Mouse (Mus musculus): ENCODE data around the gene Cdk13. TPM values are rescaled to one million over a fixed set of nuclear protein-coding genes. Genes with fewer than 3 reads are reported as not detected.

Gene Cdk13
- polyA plus RNA-seq, 1 experiment from 2014 or later, result 20.3 TPM

DNA sequence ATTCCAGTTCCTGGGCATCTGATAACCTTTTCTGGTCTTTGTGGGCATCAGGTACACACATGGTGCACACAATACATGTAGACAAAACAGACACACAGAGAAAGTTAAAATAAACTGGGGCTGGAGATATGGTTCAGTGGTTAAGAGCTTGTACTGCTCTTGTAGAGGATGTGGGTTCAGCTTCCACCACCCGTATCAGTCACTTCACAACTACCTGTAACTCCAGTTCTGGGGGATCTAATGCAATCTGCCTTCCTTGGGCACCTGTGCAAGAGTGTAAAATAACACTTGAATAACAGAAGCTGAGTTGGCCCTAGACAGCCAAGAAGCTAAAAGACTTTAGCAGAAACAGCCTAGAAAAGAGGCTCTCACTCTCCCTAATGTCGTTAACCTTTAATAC lies 12.3 kb upstream of the Cdk13 start:
- no peak overlapping the region for H3K9ac ChIP-seq (ENCODE audit: low read depth, low read length)
- H3K27ac ChIP-seq (replicated peaks; ENCODE audit: low read depth, low read length), result no peak overlapping the region
- H3K4me2 ChIP-seq (ENCODE audit: low read depth, low read length), result no peak overlapping the region
- no peaks in the 10 kb centered on the region for H3K9me3 ChIP-seq (ENCODE audit: control insufficient read depth, low read length)
- WGBS, result 86% methylated on average over 2 of the region's 2 CpGs
- H3K36me3 ChIP-seq (ENCODE audit: control insufficient read depth, insufficient read depth, low read length), result no peaks in the 10 kb centered on the region
- no peak for ATAC-seq (ENCODE audit: low read depth)
- H3K4me1 ChIP-seq (ENCODE audit: control insufficient read depth, insufficient read depth, low read length), result no peaks in the 10 kb centered on the region
- H3K27me3 ChIP-seq (replicated peaks; ENCODE audit: control insufficient read depth, insufficient read depth, low read length), result no peaks in the 10 kb centered on the region
- no peak overlapping the region for H3K4me3 ChIP-seq (ENCODE audit: low read depth, low read length)
- no peak for DNase-seq (ENCODE audit: low spot score)

DNA sequence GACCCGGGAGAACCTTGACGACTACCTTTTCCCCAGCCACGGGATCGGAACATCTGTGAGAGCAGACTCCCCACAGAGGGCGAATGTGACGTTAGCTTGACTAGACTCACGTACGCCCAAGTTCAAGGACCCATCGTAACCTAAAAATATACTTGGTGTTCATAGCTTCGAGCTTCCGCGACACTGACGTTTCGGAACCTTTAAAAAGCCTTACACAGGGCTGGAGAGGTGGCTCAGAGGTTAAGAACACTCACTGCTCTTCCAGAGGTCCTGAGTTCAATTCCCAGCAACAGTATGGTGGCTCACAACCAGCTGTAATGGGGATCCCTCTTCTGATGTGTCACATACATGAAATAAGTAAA lies 698 bp upstream of the Cdk13 start:
- WGBS, result 2% methylated on average over 14 of the region's 14 CpGs
- peak overlapping the region; percentile 97 for H3K27ac ChIP-seq (replicated peaks; ENCODE audit: low read depth, low read length)
- H3K4me1 ChIP-seq (ENCODE audit: control insufficient read depth, insufficient read depth, low read length), result peaks cover 13% of the 10 kb centered on the region; the same call in 1 of the 2 replicates
- H3K36me3 ChIP-seq (ENCODE audit: control insufficient read depth, insufficient read depth, low read length), result peaks cover 1% of the 10 kb centered on the region; the same call in 1 of the 2 replicates
- peak overlapping the region; percentile 81 for H3K9ac ChIP-seq (ENCODE audit: low read depth, low read length)
- peak overlapping the region; percentile 98 for H3K4me3 ChIP-seq (ENCODE audit: low read depth, low read length)
- no peak for DNase-seq (ENCODE audit: low spot score)
- ATAC-seq (ENCODE audit: low read depth), result no peak
- peak overlapping the region; percentile 70 for H3K4me2 ChIP-seq (ENCODE audit: low read depth, low read length)
- H3K9me3 ChIP-seq (ENCODE audit: control insufficient read depth, low read length), result no peaks in the 10 kb centered on the region
- no peaks in the 10 kb centered on the region for H3K27me3 ChIP-seq (replicated peaks; ENCODE audit: control insufficient read depth, insufficient read depth, low read length)

DNA sequence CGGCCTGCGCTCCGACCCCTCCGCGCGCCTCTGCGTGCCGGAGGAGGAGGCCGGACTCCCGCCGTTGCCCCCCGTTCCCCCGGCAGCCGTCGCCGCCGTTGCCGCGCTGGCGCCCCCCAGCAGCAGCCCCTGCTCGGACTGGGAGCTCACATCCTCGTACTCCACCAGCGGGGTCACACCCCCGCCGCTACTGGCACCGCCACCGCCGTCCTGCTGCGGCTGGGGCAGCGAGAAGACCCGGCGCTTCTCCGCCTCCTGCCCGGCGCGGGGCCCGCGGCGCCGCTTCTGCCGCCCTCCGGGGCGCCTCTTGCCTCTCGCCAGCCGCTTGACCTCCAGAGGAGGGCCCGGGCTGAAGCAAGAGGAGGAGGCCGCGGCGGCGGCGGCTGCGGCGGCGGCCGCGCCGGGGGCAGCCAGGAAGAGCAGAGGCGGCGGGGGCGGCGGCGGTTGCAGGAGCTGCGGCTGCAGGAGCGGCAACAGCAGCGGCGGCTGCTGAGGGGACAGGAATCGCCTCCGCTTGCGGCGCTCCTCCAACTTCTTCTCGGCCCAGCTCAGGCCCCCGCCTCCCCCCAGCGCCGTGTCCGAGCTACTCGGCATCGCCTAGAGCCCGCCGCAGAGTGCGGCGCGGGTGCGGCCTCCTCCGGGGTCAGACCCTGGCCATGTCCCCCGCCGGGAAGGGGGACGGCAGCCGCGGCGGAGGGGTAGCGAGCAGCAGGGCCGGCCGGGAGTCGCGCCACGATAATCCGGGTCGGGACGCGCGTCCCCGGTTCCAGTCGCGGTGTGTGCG lies 647 bp downstream of the Cdk13 start:
- H3K9me3 ChIP-seq (ENCODE audit: control insufficient read depth, low read length), result no peaks in the 10 kb centered on the region
- peak overlapping the region; percentile 98 for H3K4me3 ChIP-seq (ENCODE audit: low read depth, low read length)
- peak; percentile 12 for ATAC-seq (ENCODE audit: low read depth)
- peak overlapping the region; percentile 97 for H3K27ac ChIP-seq (replicated peaks; ENCODE audit: low read depth, low read length)
- whole genome bisulfite sequencing, result 0% methylated on average over 8 of the region's 105 CpGs
- no peaks in the 10 kb centered on the region for H3K27me3 ChIP-seq (replicated peaks; ENCODE audit: control insufficient read depth, insufficient read depth, low read length)
- DNase-seq (ENCODE audit: low spot score), result peak; percentile 36
- H3K36me3 ChIP-seq (ENCODE audit: control insufficient read depth, insufficient read depth, low read length), result peaks cover 6% of the 10 kb centered on the region; the same call in 1 of the 2 replicates
- H3K4me2 ChIP-seq (ENCODE audit: low read depth, low read length), result peak overlapping the region; percentile 86
- peaks cover 14% of the 10 kb centered on the region; the same call in 1 of the 2 replicates for H3K4me1 ChIP-seq (ENCODE audit: control insufficient read depth, insufficient read depth, low read length)
- peak overlapping the region; percentile 93 for H3K9ac ChIP-seq (ENCODE audit: low read depth, low read length)

DNA sequence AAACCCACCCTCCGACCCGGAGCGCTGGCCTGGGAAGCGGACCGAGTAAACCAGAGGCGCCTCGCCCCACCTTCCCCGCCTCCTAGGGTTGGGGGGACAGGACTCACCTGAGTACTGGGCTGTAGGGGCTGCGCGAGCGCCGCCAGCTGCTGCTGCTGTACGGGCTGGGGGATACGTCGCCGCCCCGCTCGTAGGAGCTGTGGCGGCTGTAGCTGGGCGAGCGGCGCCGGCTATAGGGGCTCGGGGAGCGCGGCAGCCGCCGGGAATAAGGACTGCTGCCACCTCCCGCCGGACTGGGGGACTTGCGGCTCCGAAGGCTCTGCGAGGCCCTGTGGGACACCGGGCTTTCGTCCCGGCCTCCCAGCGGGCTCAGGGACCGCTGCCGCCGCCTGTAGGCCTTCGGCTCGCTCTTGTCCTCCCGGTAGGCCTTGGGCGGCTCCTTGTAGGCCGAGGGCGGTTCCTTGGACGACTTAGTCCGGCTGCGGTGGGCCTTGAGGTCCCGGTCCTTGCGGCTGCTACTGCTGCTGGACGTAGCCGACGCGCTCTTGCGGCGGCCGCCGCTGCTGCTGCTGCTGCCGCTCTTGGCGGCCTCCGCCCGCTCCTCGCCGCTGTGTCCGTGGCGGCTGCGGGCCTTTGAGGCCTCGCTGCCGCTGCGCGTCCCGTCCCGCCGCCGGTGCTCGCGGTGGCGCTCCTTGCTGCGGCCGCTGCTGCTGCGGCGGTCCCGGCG lies 1.4 kb downstream of the Cdk13 start:
- ATAC-seq (ENCODE audit: low read depth) (peak; percentile 39), DNase-seq (ENCODE audit: low spot score) (peak; percentile 87)
- Histone ChIP-seq H3K27ac (replicated peaks; ENCODE audit: low read depth, low read length) (peak overlapping the region; percentile 97), H3K27me3 (replicated peaks; ENCODE audit: control insufficient read depth, insufficient read depth, low read length) (no peaks in the 10 kb centered on the region), H3K4me3 (ENCODE audit: low read depth, low read length) (peak overlapping the region; percentile 98), H3K4me2 (ENCODE audit: low read depth, low read length) (peak overlapping the region; percentile 86), H3K9ac (ENCODE audit: low read depth, low read length) (peak overlapping the region; percentile 93), H3K4me1 (ENCODE audit: control insufficient read depth, insufficient read depth, low read length) (peaks cover 14% of the 10 kb centered on the region; the same call in 1 of the 2 replicates), H3K36me3 (ENCODE audit: control insufficient read depth, insufficient read depth, low read length) (peaks cover 9% of the 10 kb centered on the region; the same call in 1 of the 2 replicates), H3K9me3 (ENCODE audit: control insufficient read depth, low read length) (no peaks in the 10 kb centered on the region)
- WGBS, result 0% methylated on average over 31 of the region's 85 CpGs

DNA sequence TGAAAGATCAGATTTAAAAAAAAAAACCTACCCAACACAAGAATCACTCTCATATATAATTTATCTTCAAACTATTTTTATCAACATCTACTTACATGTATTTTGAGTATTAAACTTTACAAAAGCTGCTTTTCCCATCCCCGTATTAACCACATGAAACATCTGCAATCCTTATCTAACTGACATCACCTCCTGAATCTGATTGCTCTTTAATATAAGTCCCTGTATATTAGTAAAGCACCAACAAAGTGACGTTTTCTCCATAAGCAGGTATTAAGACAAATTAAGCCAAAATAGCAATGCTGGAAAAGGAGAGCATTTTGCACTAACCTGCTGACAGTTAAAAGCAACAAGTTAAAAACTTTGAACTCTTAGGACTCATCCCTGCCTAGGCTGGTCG lies 2.0 kb downstream of the Cdk13 start:
- H3K4me3 ChIP-seq (ENCODE audit: low read depth, low read length), result peak overlapping the region; percentile 98
- H3K4me1 ChIP-seq (ENCODE audit: control insufficient read depth, insufficient read depth, low read length), result peaks cover 14% of the 10 kb centered on the region; the same call in 1 of the 2 replicates
- peak overlapping the region; percentile 97; the same call in 1 of the 2 replicates for H3K27ac ChIP-seq (replicated peaks; ENCODE audit: low read depth, low read length)
- H3K9ac ChIP-seq (ENCODE audit: low read depth, low read length), result peak overlapping the region; percentile 93
- 6% methylated on average over 3 of the region's 3 CpGs for WGBS
- DNase-seq (ENCODE audit: low spot score), result no peak
- ATAC-seq (ENCODE audit: low read depth), result no peak
- peak overlapping the region; percentile 86 for H3K4me2 ChIP-seq (ENCODE audit: low read depth, low read length)
- H3K27me3 ChIP-seq (replicated peaks; ENCODE audit: control insufficient read depth, insufficient read depth, low read length), result no peaks in the 10 kb centered on the region
- no peaks in the 10 kb centered on the region for H3K9me3 ChIP-seq (ENCODE audit: control insufficient read depth, low read length)
- H3K36me3 ChIP-seq (ENCODE audit: control insufficient read depth, insufficient read depth, low read length), result peaks cover 9% of the 10 kb centered on the region; the same call in 1 of the 2 replicates

DNA sequence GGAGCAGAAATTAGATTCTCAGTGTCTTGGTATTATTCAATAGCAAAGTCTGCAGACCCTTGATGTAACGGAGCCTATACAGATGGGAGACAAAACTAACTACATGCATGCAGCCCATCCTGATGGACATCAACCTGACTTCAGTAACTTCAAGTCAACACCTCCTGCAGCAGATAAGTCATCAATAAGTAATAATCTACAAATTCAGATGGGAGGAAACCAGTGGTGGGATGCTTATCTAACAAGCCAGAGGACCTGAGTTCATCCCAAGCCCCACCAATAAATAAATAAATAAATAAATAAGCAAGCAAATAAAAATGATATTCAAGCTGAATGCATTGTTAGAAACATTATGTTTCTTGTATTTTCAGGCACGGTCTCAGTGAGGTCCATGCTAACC lies 5.2 kb downstream of the Cdk13 start:
- ATAC-seq (ENCODE audit: low read depth) (no peak), DNase-seq (ENCODE audit: low spot score) (no peak)
- H3K36me3 ChIP-seq (ENCODE audit: control insufficient read depth, insufficient read depth, low read length), result peaks cover 9% of the 10 kb centered on the region; the same call in 1 of the 2 replicates
- no peak overlapping the region for H3K27ac ChIP-seq (replicated peaks; ENCODE audit: low read depth, low read length)
- H3K9ac ChIP-seq (ENCODE audit: low read depth, low read length), result no peak overlapping the region
- H3K4me2 ChIP-seq (ENCODE audit: low read depth, low read length), result no peak overlapping the region
- no peaks in the 10 kb centered on the region for H3K9me3 ChIP-seq (ENCODE audit: control insufficient read depth, low read length)
- no peaks in the 10 kb centered on the region for H3K27me3 ChIP-seq (replicated peaks; ENCODE audit: control insufficient read depth, insufficient read depth, low read length)
- WGBS, result 94% methylated on average over 2 of the region's 2 CpGs
- H3K4me3 ChIP-seq (ENCODE audit: low read depth, low read length), result no peak overlapping the region
- H3K4me1 ChIP-seq (ENCODE audit: control insufficient read depth, insufficient read depth, low read length), result peaks cover 14% of the 10 kb centered on the region; the same call in 1 of the 2 replicates

GRCm38 (mm10) chr13:17795757-17796456 lies 9.0 kb downstream of the Cdk13 start:
- 87% methylated on average over 3 of the region's 3 CpGs for WGBS
- Histone ChIP-seq H3K9me3 (ENCODE audit: control insufficient read depth, low read length) (no peaks in the 10 kb centered on the region), H3K4me1 (ENCODE audit: control insufficient read depth, insufficient read depth, low read length) (0 out of 2 replicates have a peak, but pooled peaks cover 4% of the 10 kb centered on the region), H3K27me3 (replicated peaks; ENCODE audit: control insufficient read depth, insufficient read depth, low read length) (no peaks in the 10 kb centered on the region), H3K36me3 (ENCODE audit: control insufficient read depth, insufficient read depth, low read length) (peaks cover 9% of the 10 kb centered on the region; the same call in 1 of the 2 replicates), H3K9ac (ENCODE audit: low read depth, low read length) (no peak overlapping the region), H3K4me2 (ENCODE audit: low read depth, low read length) (no peak overlapping the region), H3K27ac (replicated peaks; ENCODE audit: low read depth, low read length) (no peak overlapping the region), H3K4me3 (ENCODE audit: low read depth, low read length) (no peak overlapping the region)
- ATAC-seq (ENCODE audit: low read depth), result no peak
- no peak for DNase-seq (ENCODE audit: low spot score)

GRCm38 (mm10) chr13:17783643-17784042 lies 21.3 kb downstream of the Cdk13 start:
- no peaks in the 10 kb centered on the region for H3K4me1 ChIP-seq (ENCODE audit: control insufficient read depth, insufficient read depth, low read length)
- 83% methylated on average over 5 of the region's 5 CpGs for WGBS
- no peak for ATAC-seq (ENCODE audit: low read depth)
- no peak for DNase-seq (ENCODE audit: low spot score)
- no peaks in the 10 kb centered on the region for H3K36me3 ChIP-seq (ENCODE audit: control insufficient read depth, insufficient read depth, low read length)
- no peaks in the 10 kb centered on the region for H3K27me3 ChIP-seq (replicated peaks; ENCODE audit: control insufficient read depth, insufficient read depth, low read length)
- H3K4me3 ChIP-seq (ENCODE audit: low read depth, low read length), result no peak overlapping the region
- H3K4me2 ChIP-seq (ENCODE audit: low read depth, low read length), result no peak overlapping the region
- no peak overlapping the region for H3K27ac ChIP-seq (replicated peaks; ENCODE audit: low read depth, low read length)
- H3K9ac ChIP-seq (ENCODE audit: low read depth, low read length), result no peak overlapping the region
- no peaks in the 10 kb centered on the region for H3K9me3 ChIP-seq (ENCODE audit: control insufficient read depth, low read length)

Measured in embryonic facial prominence, embryonic 14.5 days (tissue).